Mouse (Mus musculus) urinary bladder, postnatal 4 days (tissue): ENCODE measurements around the gene Olfm3.

Experiments used
- DNase-seq, 2 experiments: peaks; one replicate each; pipeline ENCODE4 v3.0.0; 2021 to 2022; ENCODE audit warnings: low spot score in 2 of 2

Gene Olfm3

DNA sequence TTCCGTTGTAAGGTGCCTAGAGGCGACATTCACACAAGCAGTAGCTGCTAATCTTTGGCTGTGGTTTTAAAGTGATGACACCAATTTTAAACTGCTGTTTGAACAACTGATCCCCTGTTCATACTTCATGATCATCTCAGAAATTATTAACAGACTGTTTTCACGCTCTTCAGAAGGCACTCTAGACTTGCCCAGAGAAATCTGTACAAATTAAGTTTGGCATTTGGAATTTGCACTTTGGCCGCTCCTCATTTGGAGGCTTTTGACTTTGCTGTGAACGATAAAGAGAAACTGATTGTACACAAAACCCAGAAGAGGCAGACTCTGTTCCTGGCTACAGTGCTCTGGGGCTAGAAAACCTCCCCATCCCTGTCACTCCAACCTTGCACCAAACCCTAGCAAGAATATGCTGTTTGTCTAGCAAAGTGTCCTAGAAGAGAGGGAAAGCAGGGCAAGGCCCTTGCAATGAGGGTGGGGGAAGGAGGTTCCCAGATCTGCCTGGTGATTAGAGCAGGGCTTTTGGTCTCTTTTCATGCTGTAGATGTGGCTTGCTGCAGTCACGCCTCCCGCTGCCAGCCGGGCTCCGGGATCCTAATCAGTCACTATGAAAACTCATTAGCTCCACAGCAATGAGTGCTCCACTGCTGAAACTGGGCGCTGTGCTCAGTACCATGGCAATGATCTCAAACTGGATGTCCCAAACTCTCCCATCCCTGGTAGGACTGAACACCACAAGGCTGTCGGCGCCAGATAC lies 176.7 kb downstream of the Olfm3 start:
- DNase-seq = no peak

DNA sequence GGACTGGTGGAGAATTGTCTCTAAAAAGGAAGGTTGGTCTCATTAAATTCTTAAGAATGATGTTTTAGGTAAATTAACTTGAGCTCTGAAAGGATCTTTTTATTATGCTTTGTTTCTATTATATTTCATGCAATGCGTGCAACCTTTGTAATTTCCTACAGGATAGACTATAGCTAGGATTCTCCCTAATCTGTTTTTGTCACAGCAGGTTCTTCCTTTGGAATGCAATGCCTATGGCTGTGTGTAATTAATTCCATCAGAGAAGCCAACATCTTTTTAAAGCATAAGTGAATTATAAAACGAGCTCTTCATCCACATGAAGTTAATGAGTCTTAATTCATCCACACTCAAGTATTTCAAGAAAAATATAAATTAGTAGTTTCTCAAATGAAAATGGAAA lies 177.5 kb downstream of the Olfm3 start:
- no peak for DNase-seq

DNA sequence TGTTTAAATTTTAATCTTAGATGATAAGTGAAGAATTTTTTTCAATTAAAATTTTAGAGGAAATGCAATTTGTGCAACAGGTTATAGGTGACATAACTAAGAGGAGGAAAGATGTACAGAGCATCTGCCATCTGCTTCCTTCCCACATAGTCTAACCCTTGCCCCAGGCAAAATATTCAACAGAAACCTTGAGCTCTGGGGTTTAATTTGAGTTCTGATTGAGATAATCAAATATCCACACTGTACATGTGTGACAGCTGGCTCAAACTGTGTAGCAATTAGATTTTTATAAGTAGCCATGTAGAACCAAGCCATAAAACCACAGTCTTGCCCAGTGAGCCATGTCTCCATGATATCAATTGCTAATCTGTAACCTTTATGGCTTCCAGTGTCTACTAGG lies 179.1 kb downstream of the Olfm3 start:
- no peak for DNase-seq

GRCm38 (mm10) chr3:115088281-115088680 lies 184.4 kb downstream of the Olfm3 start:
- no peak for DNase-seq

DNA sequence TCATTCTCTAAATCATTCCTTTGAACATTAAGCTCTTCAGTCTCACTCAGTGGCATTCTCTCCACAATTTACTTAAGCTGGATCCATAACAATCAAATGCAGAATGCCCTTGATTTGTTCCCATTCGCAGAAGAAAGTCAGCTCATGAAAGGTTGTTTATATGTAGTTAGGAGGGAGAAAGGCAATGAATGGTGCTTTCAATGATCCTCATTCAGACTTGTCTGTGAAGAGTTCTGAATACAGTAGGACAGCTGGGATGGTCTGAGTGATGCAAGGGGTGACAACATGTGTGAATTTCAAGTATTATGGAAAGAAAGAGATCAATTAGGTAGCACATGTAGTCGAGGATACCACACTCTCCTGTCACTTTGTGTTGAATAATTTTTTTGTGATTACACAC lies 186.8 kb downstream of the Olfm3 start:
- DNase-seq = no peak

- DNase-seq = no peak
Observed at GRCm38 (mm10) chr3:115095496-115095895, 191.6 kb downstream of the Olfm3 start.

- no peak for DNase-seq
Observed at GRCm38 (mm10) chr3:115099590-115099989, 195.7 kb downstream of the Olfm3 start.

- no peak for DNase-seq
Observed at GRCm38 (mm10) chr3:115104155-115104801, 200.4 kb downstream of the Olfm3 start.

DNA sequence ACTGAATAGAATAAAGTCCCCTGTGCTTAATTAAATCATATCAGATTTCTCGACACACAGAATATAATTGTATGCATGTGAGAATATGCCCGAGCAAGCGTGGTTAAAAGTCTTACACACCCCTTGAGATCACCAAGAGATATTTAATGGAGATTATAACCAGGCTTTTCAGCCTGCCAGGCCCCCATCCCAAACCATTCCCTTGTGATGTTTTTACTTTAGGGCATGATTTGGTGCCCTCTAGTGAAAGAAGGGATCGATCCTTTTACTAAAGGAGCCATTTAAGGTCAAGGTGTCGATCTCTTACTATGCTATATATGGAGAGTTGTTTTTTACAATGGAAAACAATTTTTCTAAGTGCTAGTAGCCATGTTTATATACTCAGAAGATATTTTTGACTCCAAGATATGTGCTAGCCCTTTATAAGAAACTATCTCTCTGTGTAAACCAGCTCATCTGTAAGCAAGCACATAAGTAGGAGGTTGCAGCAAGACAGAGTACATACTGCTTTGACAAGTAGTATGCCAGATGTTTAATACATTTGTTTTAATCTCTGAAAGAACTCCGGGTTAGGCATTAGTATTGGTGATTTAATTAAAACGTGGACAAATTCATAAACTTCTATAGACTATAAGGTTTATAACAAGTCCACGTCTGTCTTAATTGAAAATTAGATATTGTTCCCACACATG lies 201.1 kb downstream of the Olfm3 start:
- no peak for DNase-seq

DNA sequence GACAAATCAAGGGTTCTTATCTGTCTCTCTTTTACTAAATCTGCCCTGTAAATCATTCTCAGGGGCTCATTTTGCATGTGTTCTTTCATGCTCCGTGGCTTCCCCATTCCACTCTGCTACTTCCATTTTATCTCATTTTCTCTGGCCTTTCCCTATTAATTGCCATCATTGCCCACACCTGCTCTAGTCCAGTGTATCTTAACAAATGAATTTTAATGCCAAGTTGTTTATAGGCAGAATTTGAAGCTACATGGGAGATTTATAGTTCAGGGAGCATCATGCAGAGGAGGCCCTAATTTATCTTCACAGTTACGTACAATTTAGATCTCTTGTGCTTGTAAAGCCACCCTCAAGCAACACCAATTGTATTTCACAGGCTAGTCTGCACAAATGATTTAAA lies 241.8 kb downstream of the Olfm3 start:
- no peak for DNase-seq

- DNase-seq = no peak
Observed at GRCm38 (mm10) chr3:115146244-115146643, 242.4 kb downstream of the Olfm3 start.

DNA sequence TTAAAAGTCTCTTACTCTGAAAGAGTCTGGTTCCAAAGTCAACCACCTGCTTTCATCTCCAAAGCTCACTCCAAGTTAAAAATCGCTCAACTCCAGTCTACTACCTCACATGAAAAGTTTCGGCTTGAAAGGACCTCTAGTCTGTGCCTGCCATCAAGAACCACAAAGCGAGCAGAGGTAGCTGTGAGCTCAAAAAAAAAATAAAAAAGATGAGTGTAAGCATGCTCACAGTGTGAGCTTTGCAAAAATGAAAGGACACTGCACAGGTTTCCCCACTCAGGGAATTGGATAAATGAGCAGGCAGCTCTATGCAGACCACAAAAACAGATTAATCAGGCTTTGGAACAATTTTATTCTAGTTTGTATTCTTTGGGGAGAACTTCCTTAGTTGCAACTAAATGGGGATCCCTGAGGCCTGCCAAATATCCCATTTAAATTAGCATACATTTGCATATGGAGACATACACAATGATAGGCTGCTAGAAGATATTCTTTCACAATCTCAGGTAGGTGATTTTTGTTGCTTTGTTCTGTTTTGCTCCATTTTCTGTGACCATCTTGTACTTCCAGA lies 255.1 kb downstream of the Olfm3 start:
- DNase-seq = no peak

- DNase-seq = no peak
Observed at GRCm38 (mm10) chr3:115174625-115175024, 270.7 kb downstream of the Olfm3 start.
